Mouse (Mus musculus) heart, embryonic 13.5 days (tissue): ENCODE measurements at regions not wholly inside any gene's neighbourhood (a gene's known extent, or its start where the extent isn't known, plus 50 kb on each side); places are given as distances from the start of the nearest gene placed in this dataset.

ENCODE experiments used
- ATAC-seq: fragments of 200-750 bp; cut with Nextera tagmentation; 2 replicates; pipeline ENCODE4 v1.8.0; 2017; ENCODE audit warnings: moderate TSS enrichment; ENCODE audit not compliant: insufficient number of reproducible peaks, low FRiP score, low TSS enrichment; ENCODE audit errors: extremely low read depth
- H3K27ac ChIP-seq: fragments of 300-500 bp; sonication (generic); replicated peaks from 2 replicates; pipeline ENCODE4 v1.5.1; 2015; ENCODE audit warnings: moderate library complexity, mild to moderate bottlenecking, inconsistent platforms
- H3K27me3 ChIP-seq: fragments of 300-500 bp; sonication (generic); replicated peaks from 2 replicates; pipeline ENCODE4 v1.6.1; 2015; ENCODE audit warnings: mild to moderate bottlenecking, inconsistent platforms
- H3K36me3 ChIP-seq: fragments of 300-500 bp; sonication (generic); 2 replicates; pipeline ENCODE4 v1.6.1; 2015; ENCODE audit warnings: mild to moderate bottlenecking, inconsistent platforms
- H3K4me1 ChIP-seq: fragments of 300-500 bp; sonication (generic); 2 replicates; pipeline ENCODE4 v1.6.1; 2015; ENCODE audit warnings: inconsistent platforms
- H3K4me2 ChIP-seq: fragments of 300-500 bp; sonication (generic); 2 replicates; pipeline ENCODE4 v1.6.1; 2015; ENCODE audit warnings: inconsistent platforms, mild to moderate bottlenecking, moderate library complexity
- H3K4me3 ChIP-seq: fragments of 300-500 bp; sonication (generic); 2 replicates; pipeline ENCODE4 v1.5.1; 2015; ENCODE audit warnings: moderate library complexity, mild to moderate bottlenecking, inconsistent platforms
- H3K9ac ChIP-seq: fragments of 300-500 bp; sonication (generic); 2 replicates; pipeline ENCODE4 v1.6.1; 2015; ENCODE audit warnings: inconsistent platforms, mild to moderate bottlenecking, moderate library complexity
- H3K9me3 ChIP-seq: fragments of 300-500 bp; sonication (generic); 2 replicates; pipeline ENCODE4 v1.6.1; 2016; ENCODE audit warnings: inconsistent platforms
- WGBS: fragments of 180-500 bp; shearing (Covaris S2); methylation state at CpG from one replicate; pipeline ENCODE4 v1.1.7; 2015; ENCODE audit warnings: mixed read lengths; 5-methylcytosine and 5-hydroxymethylcytosine counted together

- ATAC-seq: no peak
- H3K4me3 ChIP-seq: no peak overlapping the region
- peaks cover 5% of the 10 kb centered on the region for H3K4me1 ChIP-seq
- H3K9me3 ChIP-seq: no peaks in the 10 kb centered on the region
- H3K27ac ChIP-seq: no peak overlapping the region
- WGBS: 78% methylated on average over 7 of the region's 7 CpGs
- H3K4me2 ChIP-seq: no peak overlapping the region
- H3K27me3 ChIP-seq: peaks cover 18% of the 10 kb centered on the region; the same call in 1 of the 2 replicates
- no peak overlapping the region for H3K9ac ChIP-seq
- no peaks in the 10 kb centered on the region for H3K36me3 ChIP-seq
Measured at GRCm38 (mm10) chr13:99118901-99119300, 65.7 kb upstream of the Zfp366 start.

DNA sequence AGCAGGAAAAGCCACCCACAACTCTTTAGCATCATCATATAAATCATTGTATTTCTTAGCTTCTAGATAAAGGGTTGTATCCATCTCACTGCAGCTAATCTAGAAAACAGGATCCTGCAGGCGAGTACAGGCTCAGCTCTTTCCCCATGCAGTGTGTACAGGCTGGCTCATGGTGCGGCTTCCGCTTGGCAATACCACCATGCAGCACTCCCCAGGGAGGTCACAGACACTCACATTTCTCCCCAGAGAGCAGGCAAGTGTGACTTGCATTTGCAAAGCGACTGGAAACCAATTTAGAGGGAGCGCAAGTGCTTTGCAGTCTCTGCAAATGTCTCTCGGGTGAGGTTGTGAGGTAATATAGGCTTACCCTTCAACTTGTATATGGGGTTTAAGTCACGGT lies 69.1 kb upstream of the Zfp366 start:
- WGBS: 82% methylated on average over 7 of the region's 7 CpGs
- Histone ChIP-seq H3K9me3 (no peaks in the 10 kb centered on the region), H3K27me3 (peaks cover 26% of the 10 kb centered on the region), H3K27ac (no peak overlapping the region), H3K4me3 (no peak overlapping the region), H3K36me3 (no peaks in the 10 kb centered on the region), H3K4me2 (no peak overlapping the region), H3K9ac (no peak overlapping the region), H3K4me1 (0 out of 2 replicates have a peak, but pooled peaks cover 4% of the 10 kb centered on the region)
- ATAC-seq: no peak

DNA sequence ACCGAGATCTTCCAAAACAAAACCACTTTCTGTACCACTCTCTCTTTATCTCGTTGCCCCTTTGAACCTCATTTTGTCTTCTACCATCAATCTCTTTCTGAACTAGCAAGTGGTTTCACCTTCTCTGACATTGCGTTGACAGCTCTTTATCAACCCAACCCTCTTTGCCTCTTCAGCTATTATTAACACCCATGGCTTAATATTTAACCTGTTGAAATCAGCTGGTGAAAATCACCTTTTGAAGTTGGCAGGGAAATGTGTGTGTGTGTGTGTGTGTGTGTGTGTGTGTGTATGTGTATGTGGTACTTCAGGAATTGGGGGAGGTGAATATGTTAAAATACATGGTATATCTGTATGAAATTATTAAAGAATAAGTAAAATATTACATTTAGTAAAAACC lies 70.1 kb upstream of the Zfp366 start:
- no peak overlapping the region for H3K27ac ChIP-seq

DNA sequence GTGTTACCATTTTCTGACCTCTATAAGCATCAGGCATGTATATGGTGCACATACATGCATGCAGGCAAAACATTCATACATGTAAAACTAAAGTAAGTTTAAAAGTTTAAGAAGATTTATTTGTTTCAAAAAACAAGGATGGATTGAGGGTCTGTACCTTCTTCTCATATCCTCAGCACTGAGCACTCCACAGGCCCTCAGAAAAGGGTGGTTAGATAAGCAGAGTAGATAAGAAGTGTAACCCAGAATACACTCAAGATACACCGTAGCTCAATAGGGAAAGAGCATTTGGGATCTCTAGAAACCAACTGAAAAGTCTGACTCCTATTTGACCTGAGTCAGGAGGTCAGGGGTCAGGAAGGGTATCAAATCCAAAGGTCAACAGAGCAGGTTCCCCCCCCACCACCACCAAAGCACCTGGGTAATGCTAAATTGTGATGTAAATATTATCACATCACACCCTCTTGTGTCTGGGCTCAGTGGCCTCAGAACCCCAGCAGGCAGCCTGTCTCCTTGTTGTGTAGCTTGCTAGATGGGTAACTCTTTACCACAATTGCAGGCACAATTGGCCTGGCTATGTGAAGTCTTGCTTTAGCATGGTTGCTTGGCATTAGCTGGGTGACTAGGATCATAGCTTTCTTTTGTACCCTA lies 72.8 kb upstream of the Zfp366 start:
- H3K9ac ChIP-seq: no peak overlapping the region
- no peak overlapping the region for H3K4me3 ChIP-seq
- no peaks in the 10 kb centered on the region for H3K9me3 ChIP-seq
- H3K36me3 ChIP-seq: no peaks in the 10 kb centered on the region
- peaks cover 7% of the 10 kb centered on the region; the same call in 1 of the 2 replicates for H3K4me1 ChIP-seq
- peaks cover 31% of the 10 kb centered on the region for H3K27me3 ChIP-seq
- no peak overlapping the region for H3K27ac ChIP-seq
- no peak for ATAC-seq
- WGBS: 45% methylated on average over 1 of the region's 1 CpGs
- no peak overlapping the region for H3K4me2 ChIP-seq

More for the DNA sequence above, 70.1 kb upstream of the Zfp366 start:
- 29% methylated on average over 3 of the region's 3 CpGs for WGBS
- Histone ChIP-seq H3K9me3 (no peaks in the 10 kb centered on the region), H3K4me1 (0 out of 2 replicates have a peak, but pooled peaks cover 4% of the 10 kb centered on the region), H3K4me3 (no peak overlapping the region), H3K9ac (no peak overlapping the region), H3K4me2 (no peak overlapping the region), H3K36me3 (no peaks in the 10 kb centered on the region), H3K27me3 (peaks cover 29% of the 10 kb centered on the region)
- ATAC-seq: no peak

DNA sequence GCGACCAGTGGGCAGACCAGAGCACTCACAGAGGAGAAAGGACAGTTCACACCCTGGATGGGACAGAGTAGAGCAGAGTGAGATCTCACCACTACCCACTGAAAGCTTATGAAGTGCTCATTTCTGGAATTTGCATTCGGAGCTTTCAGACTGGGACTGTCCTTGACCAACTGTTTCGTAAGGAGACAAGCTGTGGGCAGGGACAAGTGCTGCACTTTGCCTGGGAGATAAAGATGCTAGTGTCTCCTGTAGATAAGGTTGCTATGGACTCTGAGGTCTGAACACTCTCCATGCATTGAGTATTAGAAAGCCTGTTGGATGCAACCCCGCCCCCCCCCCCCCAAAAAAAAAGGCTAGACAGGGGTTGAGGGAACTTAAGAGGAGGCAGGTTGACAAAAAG lies 76.6 kb upstream of the Zfp366 start:
- H3K4me2 ChIP-seq: no peak overlapping the region
- no peaks in the 10 kb centered on the region for H3K36me3 ChIP-seq
- no peak; the same call in 1 of the 2 replicates for ATAC-seq
- no peak overlapping the region for H3K4me3 ChIP-seq
- H3K27me3 ChIP-seq: peaks cover 53% of the 10 kb centered on the region
- H3K27ac ChIP-seq: no peak overlapping the region
- no peak overlapping the region for H3K9ac ChIP-seq
- WGBS: 26% methylated on average over 4 of the region's 4 CpGs
- H3K9me3 ChIP-seq: no peaks in the 10 kb centered on the region
- H3K4me1 ChIP-seq: peaks cover 4% of the 10 kb centered on the region; the same call in 1 of the 2 replicates

DNA sequence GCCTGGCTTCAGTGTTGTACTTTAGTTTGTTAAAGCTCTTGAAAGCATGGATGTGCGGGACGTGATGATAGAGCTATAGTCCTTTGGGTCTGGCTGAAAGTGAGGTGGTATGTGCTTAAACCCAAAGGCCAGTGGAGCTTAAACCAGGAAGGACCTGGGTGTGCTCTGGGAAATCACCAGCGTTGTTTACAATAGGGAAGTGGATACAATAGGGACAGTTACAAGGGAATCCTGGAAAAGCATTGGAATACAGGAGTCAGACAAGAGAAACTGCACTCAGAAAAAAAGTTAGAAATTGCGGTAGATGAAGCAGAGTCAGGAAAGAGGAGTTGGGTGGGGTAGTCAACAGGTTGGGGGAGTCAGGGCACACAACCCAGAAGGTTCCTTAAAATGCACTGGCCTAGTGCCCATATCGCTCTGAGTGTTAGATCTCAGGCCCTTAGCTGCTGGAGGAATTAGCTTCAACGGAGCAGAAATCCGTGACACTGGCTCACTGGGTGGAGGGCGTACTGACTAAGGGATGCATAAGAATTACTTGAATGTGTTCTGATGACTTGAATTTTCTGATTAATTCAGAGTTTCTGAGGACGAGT lies 82.4 kb upstream of the Zfp366 start:
- no peaks in the 10 kb centered on the region for H3K4me1 ChIP-seq
- ATAC-seq: no peak

DNA sequence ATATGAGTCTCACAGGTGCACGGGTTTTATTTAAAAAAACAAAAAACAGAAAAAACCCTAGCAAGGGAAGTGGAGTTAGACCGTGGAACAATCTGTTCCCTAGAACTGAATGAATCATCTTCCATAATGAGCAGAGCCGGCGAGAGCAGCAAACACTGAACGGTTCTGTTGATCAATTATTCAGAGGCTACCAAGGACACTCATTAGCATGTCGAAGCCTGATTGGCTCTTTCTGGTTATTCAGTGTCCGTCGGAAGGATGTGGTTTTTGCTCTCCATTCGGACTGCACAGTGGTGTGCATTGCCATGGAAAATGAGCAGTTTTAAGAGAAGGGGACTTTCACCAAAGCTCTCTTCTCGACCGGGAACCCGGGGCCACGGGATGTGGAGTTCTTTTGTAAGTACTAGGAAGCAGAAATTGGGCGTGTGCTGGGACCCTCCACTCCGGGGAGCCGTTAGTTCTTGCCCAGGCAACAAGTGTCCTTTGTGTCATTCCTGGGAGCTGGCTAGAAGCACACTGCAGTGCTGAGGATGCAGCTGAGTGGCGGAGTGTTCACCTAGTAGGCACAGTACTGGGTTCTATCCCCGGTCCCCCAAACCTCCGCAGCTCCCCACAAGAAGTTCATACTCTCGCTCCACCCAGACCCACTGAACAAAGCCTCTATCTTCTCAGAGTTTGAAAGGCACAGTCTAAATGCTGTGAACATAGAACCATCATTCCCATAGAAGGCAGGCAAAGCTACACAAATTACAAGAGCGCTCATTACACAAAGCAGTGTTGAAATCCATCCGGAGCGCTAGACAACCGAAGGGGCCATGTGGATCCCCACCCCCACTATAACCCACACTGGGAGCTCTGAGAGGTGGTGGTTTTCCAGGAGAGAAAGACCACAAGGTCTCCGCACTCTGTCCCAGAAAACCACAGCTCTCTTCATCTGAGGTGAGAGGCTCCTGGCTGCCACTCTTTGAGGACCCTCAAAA lies 83.9 kb upstream of the Zfp366 start:
- no peak overlapping the region for H3K9ac ChIP-seq
- H3K4me1 ChIP-seq: no peaks in the 10 kb centered on the region
- no peaks in the 10 kb centered on the region for H3K36me3 ChIP-seq
- no peak overlapping the region for H3K4me3 ChIP-seq
- 66% methylated on average over 25 of the region's 25 CpGs for WGBS
- peaks cover 40% of the 10 kb centered on the region for H3K27me3 ChIP-seq
- no peak overlapping the region for H3K27ac ChIP-seq
- H3K9me3 ChIP-seq: no peaks in the 10 kb centered on the region
- ATAC-seq: no peak
- H3K4me2 ChIP-seq: 0 out of 2 replicates have a peak overlapping the region, but pooled peaks have one; percentile 6

More for the DNA sequence above, 82.4 kb upstream of the Zfp366 start:
- H3K4me3 ChIP-seq: no peak overlapping the region
- no peaks in the 10 kb centered on the region for H3K9me3 ChIP-seq
- no peak overlapping the region for H3K9ac ChIP-seq
- peaks cover 54% of the 10 kb centered on the region for H3K27me3 ChIP-seq
- no peak overlapping the region for H3K27ac ChIP-seq
- no peaks in the 10 kb centered on the region for H3K36me3 ChIP-seq
- H3K4me2 ChIP-seq: no peak overlapping the region
- 84% methylated on average over 9 of the region's 9 CpGs for WGBS

- Histone ChIP-seq H3K9me3 (no peaks in the 10 kb centered on the region), H3K27ac (no peak overlapping the region), H3K4me1 (no peaks in the 10 kb centered on the region), H3K9ac (no peak overlapping the region), H3K27me3 (peaks cover 32% of the 10 kb centered on the region; the same call in 1 of the 2 replicates), H3K4me3 (no peak overlapping the region), H3K4me2 (no peak overlapping the region), H3K36me3 (no peaks in the 10 kb centered on the region)
- WGBS: 81% methylated on average over 6 of the region's 6 CpGs
- no peak for ATAC-seq
Measured at GRCm38 (mm10) chr13:99099794-99100429, 84.7 kb upstream of the Zfp366 start.

- H3K4me1 ChIP-seq: no peaks in the 10 kb centered on the region
- peaks cover 32% of the 10 kb centered on the region; the same call in 1 of the 2 replicates for H3K27me3 ChIP-seq
- no peaks in the 10 kb centered on the region for H3K9me3 ChIP-seq
- no peak overlapping the region for H3K4me3 ChIP-seq
- no peak for ATAC-seq
- 65% methylated on average over 7 of the region's 7 CpGs for WGBS
- H3K9ac ChIP-seq: no peak overlapping the region
- no peak overlapping the region for H3K27ac ChIP-seq
- no peaks in the 10 kb centered on the region for H3K36me3 ChIP-seq
- no peak overlapping the region for H3K4me2 ChIP-seq
Measured at GRCm38 (mm10) chr13:99099226-99099625, 85.4 kb upstream of the Zfp366 start.

DNA sequence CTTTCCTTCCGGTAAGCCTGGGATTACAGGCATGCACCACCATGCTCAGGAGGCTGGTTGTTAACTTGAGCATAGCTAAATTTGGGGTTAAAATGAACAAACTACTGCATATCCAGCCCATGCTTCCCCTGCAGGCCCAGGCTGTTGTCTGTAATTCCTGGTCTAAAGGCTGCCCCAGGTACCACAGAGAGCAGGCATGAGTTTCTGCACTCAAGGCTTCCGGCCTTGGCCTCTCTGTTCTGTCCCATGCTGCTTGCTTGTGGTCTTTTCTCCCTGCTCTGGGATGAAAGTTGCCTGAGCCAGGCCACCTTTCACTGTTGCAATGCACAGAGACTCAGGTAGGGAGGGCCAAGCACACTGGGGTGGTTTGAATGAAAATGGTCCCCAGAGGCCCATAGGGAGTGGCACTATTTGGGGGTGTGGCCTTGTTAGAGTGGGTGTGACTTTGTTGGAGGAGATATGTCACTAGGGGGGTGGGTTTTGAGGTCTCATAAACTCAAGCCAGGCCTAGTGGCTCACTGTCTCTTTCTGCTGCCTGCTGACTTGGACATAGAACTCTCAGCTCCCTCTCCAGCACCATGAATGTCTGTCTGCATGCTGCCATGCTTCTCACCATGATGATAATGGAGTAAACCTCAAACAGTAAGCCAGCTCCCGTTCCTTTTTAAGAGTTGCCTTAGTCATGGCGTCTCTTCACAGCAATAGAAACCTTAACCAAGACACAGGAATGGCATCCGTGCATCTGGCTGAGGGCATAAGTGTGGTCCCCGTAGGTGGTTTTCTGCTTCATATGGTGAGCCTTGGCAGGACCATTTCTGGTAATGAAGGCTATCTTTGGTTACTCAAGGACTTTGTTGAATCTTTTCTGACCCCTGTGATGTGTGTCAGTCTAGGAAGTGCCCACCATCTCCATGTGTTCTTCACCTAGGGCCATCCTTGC lies 86.7 kb upstream of the Zfp366 start:
- Histone ChIP-seq H3K36me3 (no peaks in the 10 kb centered on the region), H3K9ac (no peak overlapping the region), H3K27me3 (peaks cover 29% of the 10 kb centered on the region; the same call in 1 of the 2 replicates), H3K4me1 (0 out of 2 replicates have a peak, but pooled peaks cover 7% of the 10 kb centered on the region), H3K4me3 (no peak overlapping the region), H3K9me3 (no peaks in the 10 kb centered on the region), H3K4me2 (no peak overlapping the region), H3K27ac (no peak overlapping the region)
- 90% methylated on average over 6 of the region's 6 CpGs for WGBS
- no peak for ATAC-seq
